Mouse (Mus musculus): ENCODE measurements around the gene Ahcy. TPM values are rescaled to one million over a fixed set of nuclear protein-coding genes. Genes with fewer than 3 reads are reported as not detected.

Gene Ahcy
- polyA plus RNA-seq, 1 experiment from 2014 or later: 32.9 TPM

DNA sequence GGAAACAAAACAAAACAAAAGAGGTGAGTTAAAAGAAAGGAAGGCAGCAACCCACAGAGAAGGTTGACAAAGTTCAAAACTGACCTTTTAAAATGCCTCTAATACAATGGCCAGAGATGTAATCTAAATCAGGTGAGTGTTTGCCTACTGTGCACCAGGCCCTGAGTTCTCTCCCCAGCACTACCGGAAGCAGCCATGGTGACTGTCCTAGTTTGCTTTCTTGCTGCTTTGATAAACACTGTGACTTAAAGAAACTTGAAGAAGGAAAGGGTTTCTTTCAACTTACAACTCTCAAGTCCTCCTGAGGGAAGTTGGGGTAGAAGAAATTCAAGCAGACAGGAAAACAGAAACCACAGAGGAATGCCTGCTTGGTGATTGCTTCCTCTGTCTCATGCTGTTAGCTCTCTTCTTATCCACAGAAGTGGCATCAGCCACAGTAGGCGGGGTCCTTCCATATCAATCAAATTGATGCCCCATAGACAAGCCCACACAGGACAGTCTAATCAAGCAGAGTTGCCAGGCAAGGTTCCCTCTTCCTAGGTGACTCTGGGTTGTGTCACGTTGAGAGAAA, 63.1 kb downstream of the Ahcy start:
- WGBS: 55% methylated on average over 3 of the region's 3 CpGs
- H3K4me3 ChIP-seq (replicated peaks; ENCODE audit: low read length): no peak overlapping the region
- no peak overlapping the region for H3K27ac ChIP-seq
- no peaks in the 10 kb centered on the region; the same call in 1 of the 2 replicates for H3K27me3 ChIP-seq (ENCODE audit: control insufficient read depth, insufficient read depth, low read length)
- ATAC-seq (ENCODE audit: low FRiP score) (no peak), DNase-seq (ENCODE audit: low spot score) (no peak)
- H3K36me3 ChIP-seq (replicated peaks; ENCODE audit: control insufficient read depth, insufficient read depth): no peaks in the 10 kb centered on the region
- no peaks in the 10 kb centered on the region for H3K9me3 ChIP-seq (ENCODE audit: control insufficient read depth, low read length)
- no peaks in the 10 kb centered on the region for H3K4me1 ChIP-seq (replicated peaks; ENCODE audit: control insufficient read depth, insufficient read depth, low read length)
- no peak overlapping the region for H3K4me2 ChIP-seq (replicated peaks)
- H3K9ac ChIP-seq: no peak overlapping the region

Other genes with a start within 250 kb of the Ahcy start
- gene Eif2s2, start 181.6 kb downstream of the Ahcy start, polyA plus RNA-seq (2014; fragmentation: Nextera tagmentation; extraction: Ambion mirVana): 72.7 and 74.2 TPM in 2 replicates
- gene Gm14226, start 56.2 kb downstream of the Ahcy start, polyA plus RNA-seq (2014; fragmentation: Nextera tagmentation; extraction: Ambion mirVana): 0.10 TPM in 1 of 2 replicates, not detected in the other
- 35.9 and 37.1 TPM in 2 replicates for gene Itch, start 59.0 kb upstream of the Ahcy start, polyA plus RNA-seq (2014; fragmentation: Nextera tagmentation; extraction: Ambion mirVana)
- 748 and 784 TPM in 2 replicates for gene Dynlrb1, start 162.0 kb upstream of the Ahcy start, polyA plus RNA-seq (2014; fragmentation: Nextera tagmentation; extraction: Ambion mirVana)
- 616 and 629 TPM in 2 replicates for gene Map1lc3a, start 201.8 kb upstream of the Ahcy start, polyA plus RNA-seq (2014; fragmentation: Nextera tagmentation; extraction: Ambion mirVana)

Data from hindbrain, embryonic 14.5 days (tissue).